Mouse (Mus musculus): Measurements from ENCODE around the gene Tmpo.
A peak's percentile ranks its signal among the peaks of the same experiment; 100 is the strongest.

Tmpo gene

DNA sequence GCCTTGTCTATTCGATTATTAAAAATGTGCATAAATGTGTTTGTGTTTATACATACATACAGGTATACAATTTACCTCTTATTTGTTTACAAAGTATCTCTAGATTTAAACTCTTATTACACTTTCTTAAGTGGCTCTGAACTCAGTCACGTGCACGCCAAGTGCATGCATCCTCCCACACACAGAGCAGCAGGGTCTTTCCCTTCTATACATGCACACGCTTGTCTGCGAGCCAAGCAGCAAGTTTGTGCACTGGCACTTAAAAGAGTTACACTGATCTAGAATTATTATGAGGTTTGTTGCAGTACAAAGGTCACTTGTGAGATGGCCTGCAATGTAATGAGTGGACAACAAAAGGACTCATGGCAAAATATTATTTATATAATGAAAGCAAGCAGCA, 20.1 kb downstream of the Tmpo start:
- DNase-seq (ENCODE audit: low read depth, low spot score) = no peak

DNA sequence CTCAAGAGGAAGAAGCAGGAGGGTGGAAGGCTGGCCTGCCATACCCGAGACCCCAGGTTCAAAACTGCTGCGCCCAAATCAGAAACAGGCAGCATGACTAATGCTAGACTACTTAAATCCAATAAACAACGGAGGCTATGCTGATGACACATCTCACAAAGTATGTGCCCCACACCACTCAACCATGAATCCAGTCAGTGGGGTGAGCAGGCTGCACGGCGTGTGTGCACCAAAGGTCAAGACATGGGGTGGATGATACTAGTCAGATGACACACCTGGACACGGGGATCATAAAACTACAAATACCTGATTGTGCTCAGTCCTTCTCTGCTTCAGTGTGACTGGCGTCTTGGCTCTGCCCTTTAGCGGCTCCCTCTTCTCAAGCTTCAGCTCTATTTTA, 22.7 kb downstream of the Tmpo start:
- DNase-seq (ENCODE audit: low read depth, low spot score) = no peak

DNA sequence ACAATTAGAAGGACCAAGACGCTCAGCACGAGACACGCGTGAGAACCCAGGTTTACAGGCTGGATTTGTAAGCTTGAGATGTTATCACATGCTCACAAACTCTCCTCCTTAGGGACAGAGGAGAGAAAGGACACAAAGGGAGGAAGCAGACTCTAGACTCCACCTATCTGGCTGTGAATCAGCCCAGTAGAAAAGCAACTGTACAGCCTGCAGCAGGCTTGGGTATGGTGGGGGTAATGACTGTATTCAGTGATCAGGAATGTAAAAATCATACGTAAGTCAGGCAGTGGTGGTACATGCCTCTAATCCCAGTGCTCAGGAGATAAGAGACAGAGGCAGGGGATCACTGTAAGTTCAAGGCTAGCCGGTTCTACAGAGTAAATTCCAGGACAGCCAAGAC, 24.8 kb downstream of the Tmpo start:
- no peak for DNase-seq (ENCODE audit: low read depth, low spot score)

DNA sequence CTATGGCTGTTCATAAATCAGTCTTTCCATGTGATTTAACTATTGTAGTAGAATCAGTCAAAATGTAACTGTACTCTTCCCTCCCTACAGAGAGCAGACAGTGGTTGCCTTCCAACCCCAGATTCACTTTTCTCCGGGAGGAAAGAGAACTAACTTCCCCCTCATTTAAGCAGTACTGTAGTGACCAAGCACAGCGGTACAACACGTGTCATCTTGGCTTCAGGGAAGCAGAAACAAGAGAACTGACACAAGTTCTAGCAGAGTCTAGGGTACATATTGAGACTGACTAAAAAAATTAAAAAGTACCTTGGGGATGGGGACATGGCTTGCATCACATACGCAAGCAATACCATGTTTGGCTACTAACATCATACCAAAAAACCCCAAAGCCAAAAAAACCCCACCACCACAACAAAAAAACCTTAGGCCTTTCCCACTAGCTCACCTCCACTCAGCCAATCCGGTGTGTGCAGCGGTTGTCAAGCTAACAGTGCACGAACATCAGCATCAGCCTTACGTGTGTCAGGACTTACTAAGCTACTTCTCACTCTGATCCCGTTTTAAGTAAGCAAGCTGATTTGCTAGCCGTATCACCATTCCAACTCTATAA, 27.1 kb downstream of the Tmpo start:
- no peak for DNase-seq (ENCODE audit: low read depth, low spot score)

DNA sequence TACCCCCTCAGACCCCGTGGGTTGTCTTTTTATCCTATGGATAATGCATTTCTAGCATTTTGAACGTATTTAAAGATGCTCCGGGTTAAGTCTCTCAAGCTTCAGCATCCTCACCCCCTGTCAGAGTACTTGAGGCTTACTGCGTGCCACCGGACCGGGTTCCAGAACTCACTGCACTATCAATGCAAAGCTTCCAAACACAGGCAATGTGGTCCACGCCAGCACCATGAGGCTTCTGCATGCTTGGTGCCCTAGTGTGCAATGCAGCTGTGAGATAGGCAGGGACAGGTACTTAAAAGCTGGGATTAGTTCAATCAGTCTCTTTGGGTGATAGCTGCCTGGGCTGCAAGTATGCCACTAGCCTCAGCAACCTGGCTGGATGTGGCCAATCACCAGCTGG, 35.7 kb downstream of the Tmpo start:
- DNase-seq (ENCODE audit: low read depth, low spot score) = no peak

DNA sequence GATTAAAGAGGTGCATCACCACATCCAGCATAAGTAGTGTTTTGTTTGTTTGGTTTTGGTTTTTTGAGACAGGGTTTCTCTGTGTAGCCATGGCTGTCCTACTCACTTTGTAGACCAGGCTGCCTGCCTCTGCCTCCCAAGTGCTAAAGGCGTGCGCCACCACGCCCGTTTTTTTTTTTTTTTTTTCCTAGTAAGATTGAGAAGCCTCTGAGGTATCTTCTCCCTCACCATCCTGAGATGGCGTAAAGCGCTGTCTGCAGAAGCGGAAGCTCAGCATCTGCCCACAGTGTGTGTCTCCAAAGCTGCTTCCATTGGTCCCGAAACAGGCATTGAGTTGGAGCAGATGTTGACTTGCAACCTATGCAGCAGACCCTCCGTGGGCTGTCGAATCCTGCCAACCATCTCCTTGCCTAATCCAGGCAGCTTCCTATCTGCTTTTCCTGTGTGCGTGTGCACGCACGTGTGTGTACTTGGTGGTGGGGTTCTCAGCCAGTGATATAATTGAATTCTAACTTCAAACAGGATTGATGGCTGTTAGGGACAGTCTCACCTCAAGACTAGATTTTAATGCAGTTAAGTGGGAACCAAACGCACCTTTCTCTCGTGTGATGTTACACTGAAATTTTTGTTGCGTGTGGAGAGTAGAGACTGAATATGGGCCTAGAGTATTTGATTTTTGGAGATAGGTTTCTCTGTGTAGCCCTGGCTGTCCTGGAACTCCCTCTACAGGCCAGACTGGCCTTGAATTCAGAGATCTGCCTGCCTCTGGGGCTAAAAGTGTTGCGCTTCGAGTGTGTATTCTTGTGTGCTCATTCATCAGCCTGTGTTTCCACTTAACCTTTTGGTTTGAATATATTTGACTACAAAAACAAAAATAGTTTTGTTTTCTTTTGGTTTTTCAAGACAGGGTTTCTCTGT, 37.5 kb downstream of the Tmpo start:
- no peak for DNase-seq (ENCODE audit: low read depth, low spot score)

DNA sequence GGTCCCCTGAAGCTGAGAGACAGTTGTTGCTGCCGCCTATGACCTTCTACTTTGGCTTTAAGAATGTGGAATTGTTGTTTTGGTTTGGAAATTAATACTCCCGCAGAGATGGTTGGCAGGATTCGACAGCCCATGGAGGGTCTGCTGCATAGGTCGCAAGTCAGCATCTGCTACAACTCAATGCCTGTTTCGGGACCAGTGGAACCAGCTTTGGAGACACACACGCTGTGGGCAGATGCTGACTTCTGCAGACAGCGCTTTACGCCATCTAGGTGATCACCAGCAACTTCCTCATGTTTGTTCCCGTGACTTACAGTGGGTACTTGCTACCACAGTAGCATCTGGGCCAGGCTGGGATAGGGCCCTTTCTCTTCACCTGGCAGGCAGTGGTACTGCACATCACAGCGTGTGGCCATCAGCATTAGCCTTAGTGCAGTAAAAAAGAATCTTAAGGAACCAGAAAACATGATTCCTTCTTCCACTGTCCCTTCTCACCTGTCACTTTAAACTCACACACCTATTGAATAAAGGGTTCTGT, 38.4 kb downstream of the Tmpo start:
- no peak for DNase-seq (ENCODE audit: low read depth, low spot score)

DNA sequence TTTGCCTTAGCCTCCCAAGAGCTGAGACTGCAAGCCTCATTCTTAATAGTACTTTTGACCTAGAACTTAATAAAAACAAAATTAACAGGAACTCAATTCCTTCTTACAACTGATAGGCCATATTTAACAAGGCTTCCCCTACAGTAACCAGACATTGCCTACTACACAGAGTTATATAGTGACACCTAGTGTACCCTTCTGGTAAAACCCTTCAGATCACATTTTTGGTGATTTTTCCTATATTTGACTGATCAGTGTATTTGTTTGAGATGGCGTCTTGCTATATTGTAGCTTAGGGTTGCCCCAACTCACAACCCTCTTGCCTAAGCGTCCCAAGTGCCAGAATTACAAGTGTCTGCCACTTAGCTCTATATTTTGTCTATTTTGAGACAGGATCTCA, 39.6 kb downstream of the Tmpo start:
- peak; percentile 40 for DNase-seq (ENCODE audit: low read depth, low spot score)

DNA sequence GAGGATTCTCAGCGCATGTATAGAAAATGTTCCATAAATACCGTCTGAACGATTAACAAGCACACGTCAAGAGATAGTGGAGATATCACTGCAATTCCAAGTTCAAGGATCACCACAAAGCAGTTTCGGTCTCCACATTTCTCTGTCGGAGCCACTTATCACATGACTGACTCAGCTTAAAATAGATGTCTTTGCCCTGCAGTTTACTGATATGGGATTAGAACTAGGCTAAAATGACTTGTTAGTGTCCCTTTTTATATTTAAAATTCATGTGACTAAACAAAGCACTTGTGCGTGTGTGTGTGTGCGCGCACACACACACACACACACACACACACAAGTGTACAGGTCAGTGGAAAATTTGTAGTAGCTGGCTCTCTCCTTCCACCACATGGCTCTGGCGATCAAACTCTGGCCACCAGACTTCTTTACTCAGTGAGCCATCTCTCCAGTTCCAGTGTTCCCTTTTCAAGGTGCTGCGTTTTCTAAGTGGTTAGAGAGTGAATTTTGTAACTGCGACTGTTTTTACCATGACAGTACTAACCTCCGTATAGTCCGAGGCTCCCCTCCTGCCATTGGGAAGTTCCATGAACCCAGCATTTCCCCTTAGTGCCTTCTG, 41.9 kb downstream of the Tmpo start:
- no peak for DNase-seq (ENCODE audit: low read depth, low spot score)

DNA sequence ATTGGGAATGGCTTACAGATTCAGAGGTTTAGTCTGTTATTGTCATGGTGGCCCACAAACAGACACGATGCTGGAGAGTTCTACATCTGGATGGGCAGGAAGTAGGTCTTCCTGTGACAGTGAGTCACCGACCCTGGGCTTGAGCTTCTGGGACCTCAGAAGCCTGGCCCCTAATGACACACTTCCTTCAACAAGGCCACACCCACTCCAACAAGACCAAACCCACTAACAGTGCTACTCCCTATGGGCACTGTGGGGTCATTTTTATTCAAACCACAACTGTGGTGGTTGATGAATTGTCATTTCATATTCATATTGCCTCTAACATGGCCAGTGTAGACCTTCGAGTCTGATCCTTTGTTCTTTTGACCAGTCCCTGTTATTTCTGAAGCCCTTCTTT, 42.8 kb downstream of the Tmpo start:
- no peak for DNase-seq (ENCODE audit: low read depth, low spot score)

DNA sequence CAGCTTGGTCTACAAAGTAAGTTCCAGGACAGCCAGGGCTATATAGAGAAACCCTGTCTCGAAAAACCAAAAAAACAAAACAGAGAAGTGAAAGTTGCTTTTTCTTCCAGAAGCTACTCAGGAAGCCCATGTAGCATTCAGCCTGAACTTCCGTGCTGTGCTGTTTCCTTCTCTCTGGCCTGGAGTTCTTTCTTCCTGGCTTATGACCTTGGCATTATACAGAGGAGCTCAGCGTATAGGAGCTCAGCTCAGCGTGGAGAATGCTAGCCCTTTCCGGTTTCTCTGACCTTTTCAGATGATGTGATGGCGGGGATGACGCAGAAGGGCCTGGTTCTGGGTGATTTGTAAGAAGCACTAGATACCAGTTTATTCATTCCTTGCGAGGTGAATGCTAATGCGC, 43.7 kb downstream of the Tmpo start:
- no peak for DNase-seq (ENCODE audit: low read depth, low spot score)

DNA sequence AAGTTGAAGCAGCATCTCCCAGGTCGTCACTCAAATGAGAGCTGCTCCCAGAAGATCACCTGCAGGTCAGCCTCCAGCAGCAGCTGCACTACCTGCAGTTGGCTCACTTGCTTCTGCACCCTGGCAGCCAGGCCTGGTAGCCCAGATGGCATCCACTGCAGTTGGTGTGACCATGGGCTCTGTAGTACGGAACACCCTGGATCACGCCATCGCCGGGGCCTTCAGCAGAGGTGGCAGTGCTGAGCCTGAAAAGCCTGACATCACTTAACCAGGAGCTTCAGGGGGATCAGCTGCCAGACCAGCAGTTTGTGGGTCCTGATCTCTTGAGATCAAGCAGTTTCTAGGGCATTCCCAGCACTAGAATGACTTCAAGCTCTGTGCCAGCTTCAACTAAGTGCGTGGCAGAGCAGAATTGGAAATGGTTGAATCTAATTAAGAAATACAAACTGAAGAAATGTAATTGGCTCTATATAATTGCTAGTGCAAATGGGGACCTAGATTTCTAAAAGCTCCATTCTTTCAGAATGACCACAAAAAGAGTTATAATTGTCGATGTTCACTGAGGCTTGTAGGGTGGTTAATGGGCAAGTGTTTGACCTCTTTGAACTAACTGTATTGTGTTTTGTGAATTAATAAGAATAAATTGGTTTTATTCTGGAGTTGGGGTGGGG, 45.7 kb downstream of the Tmpo start:
- no peak for DNase-seq (ENCODE audit: low read depth, low spot score)

DNA sequence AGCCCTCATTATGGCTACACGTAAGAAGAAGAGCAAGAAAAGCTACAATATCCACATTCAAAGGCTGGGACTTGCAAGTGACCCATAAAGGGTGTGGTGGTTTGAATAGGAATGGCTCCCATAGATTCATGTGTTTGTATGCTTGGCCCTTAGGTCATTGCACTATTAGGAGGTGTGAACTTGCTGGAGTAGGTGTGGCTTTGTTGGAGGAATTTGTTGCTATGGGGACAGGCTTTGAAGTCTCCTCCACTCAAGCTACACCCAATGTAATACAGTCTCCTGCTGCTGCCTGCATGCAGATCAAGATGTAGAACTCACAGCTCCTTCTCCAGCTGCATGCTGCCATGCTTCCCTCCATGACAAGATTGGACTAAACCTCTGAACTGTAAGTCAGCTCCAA, 49.5 kb downstream of the Tmpo start:
- no peak for DNase-seq (ENCODE audit: low read depth, low spot score)

DNA sequence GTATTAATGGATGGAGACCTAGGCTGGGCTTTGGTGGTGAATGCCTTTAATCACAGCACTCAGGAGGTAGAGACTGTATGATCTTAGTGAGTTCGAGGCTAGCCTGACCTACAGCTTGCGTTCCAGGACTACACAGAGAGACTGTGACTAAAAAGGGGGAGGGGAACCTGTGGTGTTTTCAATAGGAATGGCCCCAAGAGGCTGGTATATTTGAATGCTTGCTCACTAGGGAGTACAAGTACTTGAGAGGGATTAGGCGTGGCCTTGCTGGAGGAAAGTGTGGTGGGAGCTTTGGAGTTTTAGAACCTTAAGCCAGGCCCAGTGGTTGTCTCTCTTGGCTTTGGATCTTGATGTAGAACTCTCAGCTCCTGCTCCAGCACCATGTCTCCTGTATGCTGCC, 50.3 kb downstream of the Tmpo start:
- no peak for DNase-seq (ENCODE audit: low read depth, low spot score)

DNA sequence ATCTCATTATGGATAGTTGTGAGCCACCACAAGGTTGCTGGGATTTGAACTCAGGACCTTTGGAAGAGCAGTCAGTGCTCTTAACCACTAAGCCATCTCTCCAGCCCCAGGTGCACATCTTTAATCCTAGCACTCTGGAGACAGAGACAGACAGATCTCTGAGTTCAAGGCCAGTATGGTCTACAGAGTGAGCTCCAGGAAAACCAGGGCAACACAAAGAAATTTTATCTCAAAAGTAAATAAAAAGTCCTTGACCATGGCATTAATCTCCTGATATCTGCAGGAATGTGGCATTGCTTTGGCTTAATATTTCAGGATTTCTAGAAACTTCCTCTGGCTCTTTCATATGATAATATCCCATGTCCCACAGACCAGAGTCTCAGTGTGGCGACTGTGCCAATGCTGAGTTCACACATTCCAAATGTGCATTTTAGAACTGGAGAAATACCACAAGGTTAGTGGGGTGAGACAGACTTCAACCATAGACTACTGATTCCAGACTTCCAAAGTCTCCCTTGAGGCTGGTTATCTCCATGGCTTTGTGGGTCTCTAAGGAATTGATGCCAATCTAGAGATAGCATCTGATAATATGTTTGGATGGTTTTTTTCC, 52.5 kb downstream of the Tmpo start:
- no peak for DNase-seq (ENCODE audit: low read depth, low spot score)

DNA sequence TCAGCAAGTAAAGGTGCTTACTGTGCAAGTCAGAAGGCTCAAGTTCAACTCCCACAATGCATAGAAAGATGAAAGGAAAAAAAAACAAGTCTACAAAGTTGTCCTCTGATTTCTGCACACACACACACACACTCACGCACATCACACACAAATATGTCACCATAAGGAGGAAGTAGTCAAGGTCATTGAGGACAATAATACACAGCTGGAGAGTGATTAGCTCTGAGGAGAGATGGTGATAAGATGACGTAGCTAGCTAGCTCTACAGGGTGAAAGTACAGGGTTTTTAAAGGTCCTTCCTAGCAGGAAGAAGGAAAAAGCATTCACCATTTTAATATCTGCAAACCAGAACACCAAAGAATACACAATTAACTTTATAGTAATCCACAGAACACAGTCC, 53.7 kb downstream of the Tmpo start:
- no peak for DNase-seq (ENCODE audit: low read depth, low spot score)

DNA sequence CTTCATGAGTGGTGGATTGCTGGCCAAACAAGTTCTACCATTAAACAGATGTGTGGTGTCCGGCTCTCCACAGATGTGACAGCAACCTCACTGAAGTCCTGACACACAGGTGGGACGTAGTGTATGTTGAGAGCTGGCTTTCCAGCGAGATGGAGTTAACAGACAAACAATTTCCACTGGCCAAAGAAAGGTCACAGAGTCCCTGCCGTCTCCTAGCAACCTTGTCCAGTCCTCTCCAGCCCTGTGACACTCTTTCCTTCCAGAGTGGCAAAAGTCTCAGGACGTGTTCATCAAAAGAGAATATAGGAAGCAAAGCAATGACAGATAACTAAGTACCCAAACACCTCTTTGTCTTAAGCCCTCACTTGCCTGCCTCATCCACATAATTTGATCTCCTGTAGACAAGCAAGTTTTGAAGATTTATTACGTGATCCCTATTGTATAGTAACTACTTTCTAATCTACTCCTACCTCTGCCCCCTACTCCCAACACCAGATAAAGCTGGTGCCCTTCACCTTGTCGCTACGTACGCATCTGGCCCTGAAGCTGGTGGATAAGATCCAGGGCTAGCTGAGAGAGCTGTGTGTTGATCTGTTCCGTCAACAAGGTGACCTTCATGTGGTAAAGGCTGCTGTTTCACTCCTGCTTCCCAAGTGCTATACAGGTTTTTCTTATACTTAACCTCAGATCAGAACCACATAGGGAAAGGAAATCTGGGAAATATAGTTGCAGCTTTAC, 54.3 kb downstream of the Tmpo start:
- no peak for DNase-seq (ENCODE audit: low read depth, low spot score)

DNA sequence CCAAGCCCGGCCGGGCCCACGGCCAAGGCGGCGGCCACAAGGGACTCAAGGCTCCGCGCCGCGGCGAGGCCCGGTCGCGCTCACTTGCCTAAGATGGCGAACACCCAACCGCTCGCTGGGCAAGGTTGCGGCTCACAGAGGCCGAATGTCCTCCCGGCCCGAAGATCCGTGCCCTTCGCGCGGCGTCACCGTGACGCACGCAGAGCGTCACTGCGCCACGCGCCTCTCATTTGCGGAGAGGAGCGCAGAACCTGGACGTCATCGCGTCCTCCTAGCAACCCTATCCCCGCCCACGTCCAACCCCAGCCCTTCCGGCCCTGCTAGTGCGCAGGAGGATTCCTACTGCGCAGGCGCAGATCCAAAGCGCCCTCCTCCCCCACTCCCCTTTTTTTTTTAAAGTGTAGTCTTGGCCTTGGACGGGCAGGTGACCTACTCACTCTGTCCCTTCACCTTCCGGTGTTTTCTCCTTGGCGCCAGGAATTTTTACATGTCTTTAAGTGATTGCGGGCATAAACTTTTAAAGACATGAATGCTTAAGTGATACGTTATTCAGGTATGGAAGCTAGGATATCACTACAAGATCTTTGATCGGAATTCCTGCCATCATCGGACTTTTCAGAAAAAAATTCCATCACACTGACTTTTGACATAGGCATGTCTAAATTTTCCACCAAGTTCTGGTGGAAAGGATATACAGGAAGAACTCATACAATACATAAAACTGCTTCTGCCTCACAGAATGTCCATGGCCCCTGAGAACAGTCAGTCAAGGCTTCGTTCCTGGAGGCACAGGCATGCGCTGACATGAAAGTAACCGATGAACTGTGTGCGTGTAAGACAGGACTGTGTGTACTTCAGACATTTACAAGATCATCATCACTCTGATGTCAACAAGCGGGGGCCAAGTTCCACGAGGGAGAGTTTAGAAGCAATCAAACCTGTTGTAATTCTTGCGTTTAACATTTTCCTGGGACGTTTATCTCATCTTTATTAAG, 57.0 kb downstream of the Tmpo start, which contains the start of gene Slc25a3:
Slc25a3 (minus strand) TSS at position 232 of the 995 bp plus-strand sequence.
- DNase-seq (ENCODE audit: low read depth, low spot score) = peak; percentile 98

DNA sequence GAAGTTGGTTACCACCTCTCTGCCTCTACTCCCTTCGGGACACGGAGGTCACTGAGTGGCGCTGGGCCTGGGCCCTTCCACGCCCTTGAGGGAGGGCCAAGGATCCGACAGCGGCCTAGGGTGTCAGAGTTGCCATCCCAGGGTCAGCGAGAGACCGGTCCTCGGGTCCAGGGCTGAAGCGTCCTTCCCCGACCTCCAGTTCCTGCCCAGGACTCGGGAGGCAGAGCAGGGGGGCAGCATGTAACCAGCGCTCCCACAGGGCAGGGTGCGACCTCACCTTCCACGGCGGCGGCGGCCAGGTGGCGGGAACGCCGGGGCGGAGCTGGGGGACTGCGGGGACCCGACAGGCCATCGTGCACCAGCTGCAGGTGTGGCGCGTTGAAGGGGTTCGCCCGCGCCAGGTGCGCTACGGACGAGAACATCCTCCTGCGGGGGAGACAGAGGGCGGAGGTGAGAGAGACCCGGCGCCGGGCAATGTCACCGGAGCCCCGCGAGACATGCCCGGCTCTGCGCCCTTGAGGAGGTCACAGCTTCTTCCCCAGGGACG, 57.8 kb downstream of the Tmpo start:
- no peak for DNase-seq (ENCODE audit: low read depth, low spot score)

Data from telencephalon, adult 2 months (tissue).